Mouse (Mus musculus) heart, embryonic 14.5 days (tissue): Measurements from ENCODE around the gene Smad3. TPM values are rescaled to one million over a fixed set of nuclear protein-coding genes. Genes with fewer than 3 reads are reported as not detected.
A peak's percentile ranks its signal among the peaks of the same experiment; 100 is the strongest.

Experiments used
- ATAC-seq: fragments of 200-750 bp; cut with Nextera tagmentation; 2 replicates; pipeline ENCODE4 v1.8.0; 2017; ENCODE audit warnings: low read depth, moderate TSS enrichment; ENCODE audit not compliant: insufficient number of reproducible peaks, insufficient read depth, low FRiP score
- H3K27ac ChIP-seq, 2 experiments: fragments of 200-500 bp in 1 of 2; fragments of 300-500 bp in 1 of 2; sonication (generic) in 1 of 2; replicated peaks in 1 of 2; 2 replicates each; pipeline ENCODE4 v1.5.1; 2012 to 2014; ENCODE audit warnings: low read depth in 2 of 2, low read length in 2 of 2, control low read depth in 1 of 2, mild to moderate bottlenecking in 1 of 2, mixed read lengths in 1 of 2; ENCODE audit not compliant: control insufficient read depth in 1 of 2, insufficient read depth in 1 of 2
- H3K27me3 ChIP-seq: fragments of 300-500 bp; sonication (generic); 2 replicates; pipeline ENCODE4 v1.6.1; 2014; ENCODE audit warnings: mild to moderate bottlenecking, low read length, control low read depth; ENCODE audit not compliant: control insufficient read depth, insufficient read depth
- H3K36me3 ChIP-seq: fragments of 300-500 bp; sonication (generic); 2 replicates; pipeline ENCODE4 v1.6.1; 2014; ENCODE audit warnings: mild to moderate bottlenecking, control low read depth, low read length, mixed read lengths; ENCODE audit not compliant: control insufficient read depth, insufficient read depth
- H3K4me1 ChIP-seq, 2 experiments: fragments of 200-500 bp in 1 of 2; fragments of 300-500 bp in 1 of 2; sonication (generic) in 1 of 2; 2 replicates each; pipeline ENCODE4 v1.6.1; 2012 to 2014; ENCODE audit warnings: low read length in 2 of 2, control low read depth in 1 of 2, mixed read lengths in 1 of 2; ENCODE audit not compliant: control insufficient read depth in 2 of 2, insufficient read depth in 2 of 2
- H3K4me2 ChIP-seq: fragments of 300-500 bp; sonication (generic); 2 replicates; pipeline ENCODE4 v1.6.1; 2014; ENCODE audit warnings: mild to moderate bottlenecking, low read length
- H3K4me3 ChIP-seq, 2 experiments: fragments of 200-500 bp in 1 of 2; fragments of 300-500 bp in 1 of 2; sonication (generic) in 1 of 2; 2 replicates each; pipeline ENCODE4 v1.5.1; 2012 to 2014; ENCODE audit warnings: low read length in 2 of 2, mild to moderate bottlenecking in 2 of 2, control low read depth in 1 of 2, low read depth in 1 of 2, moderate library complexity in 1 of 2; ENCODE audit not compliant: control insufficient read depth in 1 of 2, insufficient read depth in 1 of 2
- H3K9ac ChIP-seq: fragments of 300-500 bp; sonication (generic); 2 replicates; pipeline ENCODE4 v1.6.1; 2014; ENCODE audit warnings: mild to moderate bottlenecking, low read length
- H3K9me3 ChIP-seq: fragments of 300-500 bp; sonication (generic); 2 replicates; pipeline ENCODE4 v1.6.1; 2016; ENCODE audit warnings: low read length, control low read depth; ENCODE audit not compliant: control insufficient read depth
- WGBS: fragments of 180-500 bp; shearing (Covaris S2); extraction: QIAGEN DNeasy Blood & Tissue Kit; methylation state at CpG from one replicate; pipeline ENCODE4 v1.1.7; 2014; 5-methylcytosine and 5-hydroxymethylcytosine counted together
- polyA plus RNA-seq: library from polyadenylated mRNA; unstranded; fragments of >200 nt; fragmentation: Nextera tagmentation; extraction: Ambion mirVana; gene quantifications from 2 replicates; pipeline ENCODE4 v1.2.1, GENCODE M21; 2014

Gene Smad3
- polyA plus RNA-seq, 1 experiment from 2014 or later = 10.4 TPM

- H3K27ac ChIP-seq = peak overlapping the region; percentile 47 to 68; a peak in 2 of 4 replicates
These were observed 80.2 kb downstream of the Smad3 start for GRCm38 (mm10) chr9:63677621-63678020.

GRCm38 (mm10) chr9:63674613-63675012, 83.2 kb downstream of the Smad3 start:
- Histone ChIP-seq H3K36me3 (no peaks in the 10 kb centered on the region), H3K27ac (peak overlapping the region in 1 of 2 experiments; percentile 44; a peak in 1 of 4 replicates), H3K4me3 (no peak overlapping the region), H3K9ac (no peak overlapping the region), H3K4me2 (no peak overlapping the region), H3K4me1 (peaks cover 34 to 45% of the 10 kb centered on the region in 2 experiments), H3K9me3 (no peaks in the 10 kb centered on the region), H3K27me3 (no peaks in the 10 kb centered on the region)
- 55% methylated on average over 10 of the region's 10 CpGs for WGBS
- no peak for ATAC-seq

More at GRCm38 (mm10) chr9:63677621-63678020, 80.2 kb downstream of the Smad3 start:
- WGBS = 52% methylated on average over 3 of the region's 3 CpGs
- H3K9ac ChIP-seq = no peak overlapping the region
- no peaks in the 10 kb centered on the region for H3K9me3 ChIP-seq
- no peak for ATAC-seq
- H3K4me2 ChIP-seq = no peak overlapping the region
- no peaks in the 10 kb centered on the region for H3K36me3 ChIP-seq
- peaks cover 33 to 40% of the 10 kb centered on the region in 2 experiments for H3K4me1 ChIP-seq
- H3K4me3 ChIP-seq = no peak overlapping the region
- H3K27me3 ChIP-seq = no peaks in the 10 kb centered on the region

DNA sequence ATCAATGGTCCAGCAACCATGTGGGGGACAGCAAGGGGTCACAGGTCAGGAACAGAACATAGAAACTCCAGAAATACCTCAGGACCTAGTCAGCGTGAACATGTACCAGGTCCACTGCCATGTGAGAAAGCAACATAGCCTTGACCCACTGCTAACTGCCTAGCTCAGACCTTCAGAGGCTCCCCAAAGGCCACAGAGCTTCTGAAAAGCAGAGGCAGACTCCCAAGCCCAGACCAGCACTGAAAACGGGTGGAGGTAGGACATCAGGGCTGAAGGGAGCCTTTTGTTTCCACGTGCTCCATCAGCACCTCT, 84.3 kb downstream of the Smad3 start:
- no peak overlapping the region; a peak in 1 of 4 replicates for H3K27ac ChIP-seq
- H3K36me3 ChIP-seq = no peaks in the 10 kb centered on the region
- H3K4me1 ChIP-seq = peaks cover 34 to 45% of the 10 kb centered on the region in 2 experiments
- ATAC-seq = no peak
- H3K9ac ChIP-seq = no peak overlapping the region
- no peak overlapping the region for H3K4me2 ChIP-seq
- no peaks in the 10 kb centered on the region for H3K27me3 ChIP-seq
- no peak overlapping the region for H3K4me3 ChIP-seq
- no peaks in the 10 kb centered on the region for H3K9me3 ChIP-seq
- WGBS = 54% methylated on average over 3 of the region's 3 CpGs

DNA sequence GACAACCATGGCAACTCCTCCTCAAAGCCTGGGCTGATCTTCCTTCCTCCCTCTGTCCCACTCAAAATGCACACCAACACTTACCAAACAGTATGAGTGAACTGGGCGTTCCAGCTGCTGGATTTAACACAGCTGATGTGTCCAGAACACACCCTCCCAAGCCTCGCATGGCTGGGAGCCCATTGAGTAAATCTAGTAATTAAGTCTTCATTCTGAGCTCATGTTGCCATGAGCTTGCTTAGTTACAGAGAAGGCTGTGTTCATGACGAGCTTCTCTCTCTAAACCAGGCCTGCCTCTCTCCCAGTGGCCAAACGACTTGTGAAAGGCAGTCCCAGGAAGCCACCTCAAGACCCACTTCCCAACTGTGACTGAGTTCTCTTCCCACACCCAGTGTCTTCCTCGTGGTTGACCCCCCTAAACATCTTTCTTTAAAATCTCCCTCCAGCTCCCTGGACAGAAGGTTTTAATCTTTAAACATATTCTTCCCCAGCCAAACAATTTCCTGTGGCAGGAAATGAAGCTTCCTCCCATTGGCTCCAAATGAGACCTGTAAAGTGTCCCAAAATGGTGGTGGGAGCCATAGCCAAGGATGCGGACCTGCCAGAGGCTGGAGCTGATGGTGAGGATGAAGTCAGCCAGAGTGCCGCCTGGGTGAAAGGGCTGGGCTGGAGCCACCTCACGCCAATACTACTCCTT, 84.8 kb downstream of the Smad3 start:
- Histone ChIP-seq H3K4me3 (no peak overlapping the region), H3K27ac (no peak overlapping the region; a peak in 1 of 4 replicates), H3K9ac (no peak overlapping the region), H3K4me1 (peaks cover 34 to 45% of the 10 kb centered on the region in 2 experiments), H3K36me3 (no peaks in the 10 kb centered on the region), H3K27me3 (no peaks in the 10 kb centered on the region), H3K9me3 (no peaks in the 10 kb centered on the region), H3K4me2 (no peak overlapping the region)
- ATAC-seq = no peak
- WGBS = 64% methylated on average over 8 of the region's 8 CpGs

- H3K4me2 ChIP-seq = no peak overlapping the region
- H3K4me1 ChIP-seq = peaks cover 55 to 67% of the 10 kb centered on the region in 2 experiments
- H3K9ac ChIP-seq = no peak overlapping the region
- 0 out of 2 replicates have a peak, but pooled peaks cover under 1% of the 10 kb centered on the region for H3K36me3 ChIP-seq
- WGBS = 96% methylated on average over 7 of the region's 7 CpGs
- H3K27ac ChIP-seq = no peak overlapping the region
- no peaks in the 10 kb centered on the region for H3K9me3 ChIP-seq
- H3K4me3 ChIP-seq = no peak overlapping the region
- ATAC-seq = no peak
- no peaks in the 10 kb centered on the region for H3K27me3 ChIP-seq
These were observed 88.0 kb downstream of the Smad3 start for GRCm38 (mm10) chr9:63669816-63670215.

- no peak for ATAC-seq
- Histone ChIP-seq H3K4me3 (no peak overlapping the region), H3K27ac (no peak overlapping the region), H3K4me2 (no peak overlapping the region), H3K9me3 (no peaks in the 10 kb centered on the region), H3K36me3 (peaks cover 10% of the 10 kb centered on the region), H3K4me1 (peaks cover 57 to 75% of the 10 kb centered on the region in 2 experiments), H3K27me3 (no peaks in the 10 kb centered on the region), H3K9ac (no peak overlapping the region)
- WGBS = 90% methylated on average over 1 of the region's 1 CpGs
These were observed 89.2 kb downstream of the Smad3 start for GRCm38 (mm10) chr9:63668621-63669020.

DNA sequence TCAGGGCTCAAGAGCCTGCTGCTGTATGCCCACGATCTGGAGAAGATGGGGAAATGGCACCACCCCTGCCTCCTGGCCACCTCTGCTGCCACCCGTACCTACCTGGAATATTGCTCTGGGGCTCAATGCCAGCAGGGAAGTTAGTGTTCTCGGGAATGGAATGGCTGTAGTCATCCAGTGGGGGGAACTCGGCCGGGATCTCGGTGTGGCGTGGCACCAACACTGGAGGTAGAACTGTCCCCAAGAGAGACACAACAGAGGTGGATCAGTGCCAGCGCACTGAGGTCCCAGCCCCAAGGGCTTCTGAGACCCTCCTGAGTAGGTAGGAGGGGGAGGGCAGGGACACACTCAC, 90.4 kb downstream of the Smad3 start:
- H3K27ac ChIP-seq = peak overlapping the region; percentile 30 to 71; a peak in 2 of 4 replicates
- peak overlapping the region; percentile 36; the same call in 1 of the 2 replicates for H3K4me2 ChIP-seq
- peak overlapping the region; percentile 58 for H3K9ac ChIP-seq
- no peaks in the 10 kb centered on the region for H3K27me3 ChIP-seq
- no peak for ATAC-seq
- no peak overlapping the region for H3K4me3 ChIP-seq
- H3K36me3 ChIP-seq = peaks cover 22% of the 10 kb centered on the region
- peaks cover 52 to 73% of the 10 kb centered on the region in 2 experiments for H3K4me1 ChIP-seq
- H3K9me3 ChIP-seq = no peaks in the 10 kb centered on the region
- 63% methylated on average over 8 of the region's 8 CpGs for WGBS
